22 mouse cellular contexts compared by ENCODE assay signal in genomic region chr9:92437781-92438180, GRCm38 (mm10).
"Had no signal": no experiment of that assay in that cellular context is flagged by ENCODE, and none has a peak within 500 bp of the region (broad histone marks: within the 10 kb centered on the region; RNA-seq: fewer than 3 reads in every experiment).

No protein-coding gene starts in this region.

- DNase-seq: kidney, adult 11 months; kidney, adult 8-10 months; kidney, postnatal 10 days; kidney, postnatal 36 days; layer of hippocampus, postnatal 36 days; left cerebral cortex, postnatal 4 days; lung, embryonic 14.5 days; retina, postnatal 1 day; thymus, adult 2 months; thymus, postnatal 14 days; thymus, postnatal 4 days had no signal

- H3K27me3 ChIP-seq: kidney, embryonic 15.5 days; limb, embryonic 12.5 days; limb, embryonic 15.5 days; liver, embryonic 12.5 days; liver, embryonic 15.5 days; megakaryocyte, embryonic 14.5 days; midbrain, embryonic 13.5 days; neural tube, embryonic 13.5 days had no signal

- H3K9me3 ChIP-seq: kidney, embryonic 15.5 days; limb, embryonic 12.5 days; limb, embryonic 15.5 days; liver, embryonic 12.5 days; liver, embryonic 15.5 days; megakaryocyte, embryonic 14.5 days; midbrain, embryonic 10.5 days; midbrain, embryonic 13.5 days; neural tube, embryonic 13.5 days had no signal

- H3K36me3 ChIP-seq: kidney, embryonic 15.5 days; limb, embryonic 12.5 days; limb, embryonic 15.5 days; liver, embryonic 12.5 days; liver, embryonic 15.5 days; midbrain, embryonic 10.5 days; midbrain, embryonic 13.5 days; neural tube, embryonic 13.5 days had no signal

- H3K4me3 ChIP-seq: kidney, embryonic 15.5 days; limb, embryonic 12.5 days; limb, embryonic 15.5 days; liver, embryonic 12.5 days; liver, embryonic 15.5 days; megakaryocyte, embryonic 14.5 days; midbrain, embryonic 10.5 days; midbrain, embryonic 13.5 days; myocyte; neural tube, embryonic 13.5 days had no signal

- H3K4me1 ChIP-seq: kidney, embryonic 15.5 days; limb, embryonic 12.5 days; limb, embryonic 15.5 days; liver, embryonic 12.5 days; liver, embryonic 15.5 days; midbrain, embryonic 10.5 days; midbrain, embryonic 13.5 days; neural tube, embryonic 13.5 days had no signal

- ATAC-seq: liver, embryonic 12.5 days; midbrain, embryonic 13.5 days; midbrain, embryonic 16.5 days had no signal

- H3K27ac ChIP-seq: kidney, embryonic 15.5 days; limb, embryonic 12.5 days; limb, embryonic 15.5 days; liver, embryonic 12.5 days; liver, embryonic 15.5 days; midbrain, embryonic 10.5 days; midbrain, embryonic 13.5 days; neural tube, embryonic 13.5 days had no signal

- H3K9ac ChIP-seq: kidney, embryonic 15.5 days; limb, embryonic 12.5 days; limb, embryonic 15.5 days; liver, embryonic 12.5 days; liver, embryonic 15.5 days; lung, embryonic 14.5 days; midbrain, embryonic 13.5 days; neural tube, embryonic 13.5 days had no signal

- H3K4me2 ChIP-seq: kidney, embryonic 15.5 days; limb, embryonic 12.5 days; limb, embryonic 15.5 days; liver, embryonic 12.5 days; liver, embryonic 15.5 days; lung, embryonic 14.5 days; midbrain, embryonic 13.5 days; neural tube, embryonic 13.5 days had no signal
